Mouse (Mus musculus) heart, embryonic 11.5 days (tissue): ENCODE measurements around the gene Gsta2. TPM values are rescaled to one million over a fixed set of nuclear protein-coding genes. Genes with fewer than 3 reads are reported as not detected.
"Not testable (repeated sequence)": the region's sequence is repeated elsewhere in the genome, so short reads cannot be mapped to it uniquely, and the experiment has no call there.

ENCODE experiments used
- ATAC-seq: fragments of 200-750 bp; cut with Nextera tagmentation; replicated peaks from 2 replicates; pipeline ENCODE4 v1.8.0; 2017; ENCODE audit warnings: moderate library complexity; ENCODE audit not compliant: insufficient number of reproducible peaks, low FRiP score, low TSS enrichment
- H3K27ac ChIP-seq: fragments of 300-500 bp; sonication (generic); 2 replicates; pipeline ENCODE4 v1.5.1; 2014; ENCODE audit warnings: mild to moderate bottlenecking, low read depth, low read length
- H3K27me3 ChIP-seq: fragments of 300-500 bp; sonication (generic); 2 replicates; pipeline ENCODE4 v1.6.1; 2014; ENCODE audit warnings: mild to moderate bottlenecking, low read length, mixed read lengths; ENCODE audit not compliant: control insufficient read depth, insufficient read depth
- H3K36me3 ChIP-seq: fragments of 300-500 bp; sonication (generic); 2 replicates; pipeline ENCODE4 v1.6.1; 2014; ENCODE audit warnings: mild to moderate bottlenecking, low read length, moderate library complexity, mixed read lengths; ENCODE audit not compliant: control insufficient read depth, insufficient read depth
- H3K4me1 ChIP-seq: fragments of 300-500 bp; sonication (generic); 2 replicates; pipeline ENCODE4 v1.6.1; 2014; ENCODE audit warnings: low read length; ENCODE audit not compliant: control insufficient read depth, insufficient read depth
- H3K4me2 ChIP-seq: fragments of 300-500 bp; sonication (generic); 2 replicates; pipeline ENCODE4 v1.6.1; 2014; ENCODE audit warnings: mild to moderate bottlenecking, moderate library complexity
- H3K4me3 ChIP-seq: fragments of 300-500 bp; sonication (generic); 2 replicates; pipeline ENCODE4 v1.5.1; 2014; ENCODE audit warnings: low read depth, low read length
- H3K9ac ChIP-seq: fragments of 300-500 bp; sonication (generic); 2 replicates; pipeline ENCODE4 v1.6.1; 2014; ENCODE audit warnings: mild to moderate bottlenecking, low read depth, low read length, moderate library complexity
- H3K9me3 ChIP-seq: fragments of 300-500 bp; sonication (generic); replicated peaks from 2 replicates; pipeline ENCODE4 v1.6.1; 2016; ENCODE audit warnings: low read length; ENCODE audit not compliant: control insufficient read depth
- WGBS: fragments of 180-500 bp; shearing (Covaris S2); extraction: QIAGEN DNeasy Blood & Tissue Kit; methylation state at CpG from one replicate; pipeline ENCODE4 v1.1.7; 2014; ENCODE audit not compliant: insufficient replicate concordance; 5-methylcytosine and 5-hydroxymethylcytosine counted together
- polyA plus RNA-seq: library from polyadenylated mRNA; unstranded; fragments of >200 nt; fragmentation: Nextera tagmentation; extraction: Ambion mirVana; gene quantifications from 2 replicates; pipeline ENCODE4 v1.2.1, GENCODE M21; 2014

The Gsta2 gene
- polyA plus RNA-seq, 1 experiment from 2014 or later = not detected

DNA sequence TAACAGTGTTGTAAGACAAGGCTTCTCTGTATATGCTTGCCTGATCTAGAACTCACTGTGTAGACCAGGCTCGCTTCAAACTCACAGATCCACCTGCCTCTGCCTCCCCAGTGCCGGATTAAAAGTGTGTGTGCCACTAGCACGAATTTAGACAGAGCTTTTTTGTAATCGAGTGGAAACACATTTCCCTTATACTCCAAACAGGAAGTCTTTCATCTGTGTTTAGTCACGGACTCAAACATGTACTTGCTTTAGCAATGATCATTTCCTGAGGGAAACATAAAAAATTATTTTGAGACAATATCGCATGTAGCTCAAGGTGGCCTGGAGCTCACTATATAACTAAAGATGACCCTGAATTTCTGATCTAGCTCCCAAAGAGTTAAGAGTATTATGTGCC is 7.8 kb upstream of the Gsta2 start:
- no peaks in the 10 kb centered on the region for H3K9me3 ChIP-seq
- no peaks in the 10 kb centered on the region for H3K4me1 ChIP-seq
- no peak overlapping the region for H3K4me2 ChIP-seq
- no peaks in the 10 kb centered on the region for H3K27me3 ChIP-seq
- no peaks in the 10 kb centered on the region for H3K36me3 ChIP-seq
- H3K27ac ChIP-seq = no peak overlapping the region
- H3K9ac ChIP-seq = no peak overlapping the region
- no peak for ATAC-seq
- H3K4me3 ChIP-seq = no peak overlapping the region
- WGBS = 68% methylated on average over 6 of the region's 6 CpGs

DNA sequence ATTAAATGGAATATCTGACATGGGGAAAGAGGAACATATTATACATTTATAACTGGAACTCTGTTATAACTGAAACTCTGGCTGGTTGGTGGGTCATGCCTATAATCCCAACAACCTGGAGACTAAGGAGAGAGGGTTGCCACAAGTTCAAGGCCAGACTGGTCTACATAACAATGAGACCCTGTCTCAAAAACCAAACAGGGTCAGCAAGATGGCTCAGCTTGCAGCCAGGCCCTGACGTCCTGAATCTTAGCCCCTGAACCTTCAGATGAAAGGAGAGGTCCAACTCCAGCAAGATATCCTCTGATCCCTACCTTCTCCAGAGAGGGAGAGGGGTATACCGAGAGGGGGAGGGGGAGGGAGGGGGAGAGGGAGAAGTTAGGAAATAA is 4.9 kb upstream of the Gsta2 start:
- H3K4me3 ChIP-seq = no peak overlapping the region
- H3K9ac ChIP-seq = no peak overlapping the region
- H3K27me3 ChIP-seq = no peaks in the 10 kb centered on the region
- no peak overlapping the region for H3K27ac ChIP-seq
- no peak overlapping the region for H3K4me2 ChIP-seq
- H3K36me3 ChIP-seq = no peaks in the 10 kb centered on the region
- no peaks in the 10 kb centered on the region for H3K4me1 ChIP-seq
- no peaks in the 10 kb centered on the region for H3K9me3 ChIP-seq
- 31% methylated on average over 2 of the region's 2 CpGs for WGBS
- ATAC-seq = no peak

DNA sequence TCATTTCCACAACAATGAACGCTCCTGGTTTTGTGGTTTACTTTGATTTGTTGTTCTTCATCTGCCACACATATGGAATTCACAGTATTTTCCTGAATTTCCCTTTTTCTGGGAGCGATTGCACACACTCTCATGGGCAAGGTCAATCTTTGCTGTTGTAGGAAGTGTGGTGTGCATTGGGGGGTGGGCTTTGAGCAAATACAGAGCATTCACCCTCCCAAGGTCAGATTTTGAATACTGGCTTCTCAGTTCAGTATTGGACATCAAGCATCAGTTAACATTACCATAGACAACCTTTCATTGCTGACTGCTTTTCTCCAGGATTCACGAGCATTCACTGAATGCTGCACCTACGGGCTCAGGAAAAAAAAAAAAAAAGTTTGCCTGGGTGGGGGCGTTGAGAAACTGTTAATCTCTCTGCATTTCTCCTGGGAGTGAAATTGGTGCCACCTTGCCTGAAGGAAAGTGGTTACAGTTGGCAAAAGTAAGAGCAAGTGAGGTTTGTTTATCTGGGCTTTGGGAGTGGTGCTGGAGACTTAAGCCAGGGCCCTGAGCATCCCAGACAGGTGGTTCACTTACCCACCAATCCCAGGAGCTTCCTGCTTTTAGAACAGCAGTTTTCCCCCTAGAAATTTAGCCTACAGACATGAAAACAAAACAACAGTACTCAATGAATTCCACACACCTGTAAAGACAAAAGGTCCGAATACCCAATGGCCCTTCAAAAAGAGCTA is 4.3 kb upstream of the Gsta2 start:
- H3K4me3 ChIP-seq = no peak overlapping the region
- no peak overlapping the region for H3K9ac ChIP-seq
- H3K4me2 ChIP-seq = no peak overlapping the region
- no peak overlapping the region for H3K27ac ChIP-seq
- H3K9me3 ChIP-seq = no peaks in the 10 kb centered on the region
- WGBS = 67% methylated on average over 6 of the region's 6 CpGs
- no peak for ATAC-seq
- no peaks in the 10 kb centered on the region for H3K4me1 ChIP-seq
- H3K27me3 ChIP-seq = no peaks in the 10 kb centered on the region
- H3K36me3 ChIP-seq = no peaks in the 10 kb centered on the region

DNA sequence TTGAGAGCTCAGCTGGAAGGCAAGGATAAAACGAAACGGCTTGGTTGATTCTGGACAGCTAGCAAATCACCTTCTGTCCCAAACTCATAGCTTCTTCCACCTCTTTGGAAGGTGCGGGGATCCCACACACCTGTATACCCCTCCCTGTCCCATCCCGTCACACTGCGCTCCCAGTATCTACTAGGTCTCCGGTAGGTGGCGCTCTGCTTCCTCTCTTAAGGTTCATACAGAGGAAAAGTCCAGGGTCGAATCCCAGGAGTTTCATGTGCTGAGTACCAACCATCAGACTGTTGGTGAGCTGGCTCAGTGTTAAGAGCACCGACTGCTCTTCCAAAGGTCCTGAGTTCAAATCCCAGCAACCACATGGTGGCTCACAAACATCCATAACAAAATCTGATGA is 2.5 kb upstream of the Gsta2 start:
- Histone ChIP-seq H3K4me3 (no peak overlapping the region), H3K27me3 (no peaks in the 10 kb centered on the region), H3K9ac (no peak overlapping the region), H3K9me3 (no peaks in the 10 kb centered on the region), H3K4me2 (no peak overlapping the region), H3K27ac (no peak overlapping the region), H3K4me1 (no peaks in the 10 kb centered on the region), H3K36me3 (no peaks in the 10 kb centered on the region)
- no peak for ATAC-seq
- WGBS = 15% methylated on average over 9 of the region's 9 CpGs

DNA sequence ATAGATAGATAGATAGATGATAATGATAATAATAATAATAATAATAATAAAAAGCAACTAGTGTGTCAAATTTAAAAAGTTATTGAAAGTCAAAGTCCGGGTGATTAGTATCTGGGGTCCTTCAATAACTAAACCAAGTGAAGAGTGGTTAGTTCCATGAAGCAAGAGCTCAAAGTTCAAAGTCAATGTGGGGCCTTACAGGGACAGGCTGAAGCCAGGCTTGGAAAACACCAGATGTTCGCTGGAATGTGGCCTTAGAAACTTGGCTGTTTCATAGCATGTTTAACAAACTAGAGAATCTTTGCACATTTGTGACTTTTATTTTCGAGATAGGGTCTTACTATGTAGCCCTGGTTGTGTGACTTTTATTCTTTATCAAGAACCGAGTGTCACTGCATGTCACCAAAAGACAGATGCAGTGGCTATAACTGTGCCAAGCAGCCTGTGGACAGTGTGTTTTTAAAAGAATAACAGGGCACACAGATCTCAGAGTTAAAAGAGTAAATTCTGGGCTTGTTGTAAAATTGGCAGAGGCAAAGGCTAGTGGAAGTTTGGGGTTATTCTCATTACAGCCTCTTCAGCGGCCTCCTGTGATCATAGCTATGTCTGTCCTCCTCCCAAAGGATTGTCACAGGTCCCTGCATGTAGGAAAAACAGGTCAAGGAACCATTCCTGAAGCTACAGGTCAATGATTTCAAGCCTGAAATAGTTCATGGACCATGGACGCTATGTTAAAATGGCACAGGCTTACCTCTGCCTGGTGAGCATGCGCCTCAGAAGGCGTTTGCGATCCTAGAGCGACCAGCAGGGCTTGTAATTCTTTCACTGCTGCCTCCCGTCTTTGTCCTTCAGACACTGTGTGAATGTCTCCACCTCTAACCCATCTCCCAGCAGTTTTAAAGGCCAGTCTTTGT is 666 bp downstream of the Gsta2 start:
- H3K27ac ChIP-seq = no peak overlapping the region
- no peak overlapping the region for H3K9ac ChIP-seq
- no peaks in the 10 kb centered on the region for H3K27me3 ChIP-seq
- H3K36me3 ChIP-seq = no peaks in the 10 kb centered on the region
- WGBS = 75% methylated on average over 11 of the region's 11 CpGs
- no peaks in the 10 kb centered on the region for H3K4me1 ChIP-seq
- no peak overlapping the region for H3K4me2 ChIP-seq
- no peak for ATAC-seq
- no peaks in the 10 kb centered on the region for H3K9me3 ChIP-seq
- no peak overlapping the region for H3K4me3 ChIP-seq

DNA sequence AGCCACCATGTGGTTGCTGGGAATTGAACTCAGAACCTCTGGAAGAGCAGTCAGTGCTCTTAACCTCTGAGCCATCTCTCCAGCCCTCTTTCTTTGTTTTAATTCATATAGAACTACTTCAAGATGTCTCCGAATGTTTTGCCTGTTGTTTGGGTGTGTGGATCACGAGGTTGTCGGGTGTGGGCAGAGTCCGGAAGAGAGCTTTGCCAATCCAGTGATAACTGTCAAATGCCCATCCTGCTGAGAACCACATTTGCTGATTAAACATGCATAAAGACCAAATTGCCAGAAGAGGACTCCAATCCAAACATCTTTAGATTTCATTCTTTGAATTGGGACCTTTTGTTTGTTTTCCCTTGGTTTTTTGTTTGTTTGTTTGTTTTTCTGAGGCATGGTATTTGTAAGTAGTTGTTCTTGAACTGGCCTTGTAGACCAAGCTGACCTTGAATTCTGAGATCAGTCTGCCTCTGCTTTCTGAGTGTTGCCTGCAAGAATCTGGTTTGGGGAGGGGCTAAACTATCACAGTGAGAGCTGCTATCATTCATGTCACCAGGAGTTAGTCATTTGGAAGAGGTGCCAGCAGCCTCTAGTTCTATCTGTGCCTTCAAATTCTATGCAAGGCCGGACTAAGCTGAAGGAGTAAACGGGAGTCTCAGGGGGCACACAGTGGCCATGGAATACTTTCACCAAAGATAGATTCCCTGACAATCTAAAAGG is 3.9 kb downstream of the Gsta2 start:
- no peaks in the 10 kb centered on the region for H3K4me1 ChIP-seq
- no peak for ATAC-seq
- no peak overlapping the region for H3K4me3 ChIP-seq
- no peaks in the 10 kb centered on the region for H3K36me3 ChIP-seq
- no peak overlapping the region for H3K9ac ChIP-seq
- H3K27me3 ChIP-seq = no peaks in the 10 kb centered on the region
- H3K27ac ChIP-seq = no peak overlapping the region
- no peaks in the 10 kb centered on the region for H3K9me3 ChIP-seq
- no peak overlapping the region for H3K4me2 ChIP-seq
- WGBS = 72% methylated on average over 6 of the region's 6 CpGs

DNA sequence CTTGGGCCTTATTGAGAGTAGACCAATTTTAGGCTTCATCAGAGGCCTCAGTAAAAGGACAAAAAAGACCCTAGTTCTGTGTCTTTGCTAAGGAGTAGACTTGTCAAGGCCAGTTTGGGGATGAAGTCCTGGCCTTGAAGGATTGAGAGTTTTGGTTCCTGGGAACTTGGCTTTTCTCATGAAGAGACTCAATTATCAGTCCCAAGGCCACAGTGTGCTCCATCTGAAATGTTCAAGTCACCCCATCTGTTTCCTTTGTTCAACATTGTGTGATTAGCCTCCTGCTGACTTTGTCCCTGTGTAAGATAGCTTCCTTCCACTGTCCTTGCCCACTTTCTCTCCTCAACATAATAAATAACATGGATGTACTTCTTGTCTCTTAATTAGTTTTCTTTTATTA is 5.6 kb downstream of the Gsta2 start:
- ATAC-seq, H3K4me2 ChIP-seq, H3K36me3 ChIP-seq, H3K9ac ChIP-seq, H3K27me3 ChIP-seq, H3K4me3 ChIP-seq, H3K4me1 ChIP-seq, H3K9me3 ChIP-seq, H3K27ac ChIP-seq: not testable (repeated sequence)

DNA sequence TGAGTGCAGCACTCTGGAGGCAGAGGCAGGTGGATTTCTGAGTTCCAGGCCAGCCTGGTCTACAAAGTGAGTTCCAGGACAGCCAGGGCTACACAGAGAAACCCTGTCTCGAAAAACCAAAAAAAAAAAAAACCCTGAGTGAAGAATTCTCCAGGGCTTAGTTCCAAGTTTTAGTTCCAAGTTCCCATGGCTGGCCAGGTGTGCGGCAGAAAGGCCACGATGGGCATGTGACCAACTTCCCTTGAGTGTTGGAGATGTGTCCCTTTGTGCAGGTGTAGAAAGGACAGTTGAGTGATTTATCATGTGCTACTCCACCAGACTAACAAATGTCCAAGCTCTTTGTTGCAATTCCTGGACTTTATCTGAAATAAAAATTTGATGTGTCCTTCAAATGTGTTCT is 6.4 kb downstream of the Gsta2 start:
- H3K27me3 ChIP-seq, ATAC-seq, H3K4me2 ChIP-seq, H3K4me1 ChIP-seq, H3K9ac ChIP-seq, H3K36me3 ChIP-seq, H3K9me3 ChIP-seq, H3K27ac ChIP-seq, H3K4me3 ChIP-seq: not testable (repeated sequence)
- WGBS = 86% methylated on average over 3 of the region's 3 CpGs
